Mouse (Mus musculus): ENCODE data around the gene Ush2a. TPM values are rescaled to one million over a fixed set of nuclear protein-coding genes. Genes with fewer than 3 reads are reported as not detected.

Gene Ush2a
- polyA plus RNA-seq, 1 experiment from 2014 or later, result not detected

GRCm38 (mm10) chr1:188387321-188387720 is 125.5 kb downstream of the Ush2a start:
- Histone ChIP-seq H3K9me3 (ENCODE audit: low read depth, low read length) (no peaks in the 10 kb centered on the region), H3K4me1 (ENCODE audit: insufficient read depth) (no peaks in the 10 kb centered on the region), H3K27ac (ENCODE audit: low read depth) (no peak overlapping the region), H3K27me3 (ENCODE audit: insufficient read depth, low read length) (no peaks in the 10 kb centered on the region), H3K4me3 (ENCODE audit: low read depth, low read length) (no peak overlapping the region), H3K4me2 (no peak overlapping the region), H3K9ac (no peak overlapping the region), H3K36me3 (ENCODE audit: insufficient read depth) (no peaks in the 10 kb centered on the region)
- no peak for TF ChIP-seq CTCF (IDR thresholded peaks at IDR 0.05; ENCODE audit: low read depth)
- ATAC-seq (ENCODE audit: insufficient read depth) (no peak), DNase-seq (no peak)
- WGBS, result 83% methylated on average over 3 of the region's 3 CpGs

- Histone ChIP-seq H3K4me3 (ENCODE audit: low read depth, low read length) (no peak overlapping the region), H3K36me3 (ENCODE audit: insufficient read depth) (no peaks in the 10 kb centered on the region), H3K4me1 (ENCODE audit: insufficient read depth) (no peaks in the 10 kb centered on the region), H3K9ac (no peak overlapping the region), H3K4me2 (no peak overlapping the region), H3K9me3 (ENCODE audit: low read depth, low read length) (no peaks in the 10 kb centered on the region), H3K27ac (ENCODE audit: low read depth) (no peak overlapping the region), H3K27me3 (ENCODE audit: insufficient read depth, low read length) (no peaks in the 10 kb centered on the region)
- DNase-seq (peak; percentile 6), ATAC-seq (ENCODE audit: insufficient read depth) (no peak)
- WGBS, result 22% methylated on average over 2 of the region's 2 CpGs
- no peak for TF ChIP-seq CTCF (IDR thresholded peaks at IDR 0.05; ENCODE audit: low read depth)
Observed at GRCm38 (mm10) chr1:188387820-188388471, 126.1 kb downstream of the Ush2a start.

- no peak overlapping the region for H3K27ac ChIP-seq (ENCODE audit: low read depth)
- WGBS, result 43% methylated on average over 6 of the region's 6 CpGs
- H3K4me1 ChIP-seq (ENCODE audit: insufficient read depth), result no peaks in the 10 kb centered on the region
- no peak overlapping the region for H3K9ac ChIP-seq
- H3K36me3 ChIP-seq (ENCODE audit: insufficient read depth), result no peaks in the 10 kb centered on the region
- H3K27me3 ChIP-seq (ENCODE audit: insufficient read depth, low read length), result no peaks in the 10 kb centered on the region
- no peak overlapping the region for H3K4me3 ChIP-seq (ENCODE audit: low read depth, low read length)
- H3K4me2 ChIP-seq, result no peak overlapping the region
- ATAC-seq (ENCODE audit: insufficient read depth), result no peak
- DNase-seq, result no peak
- TF ChIP-seq CTCF (IDR thresholded peaks at IDR 0.05; ENCODE audit: low read depth), result no peak
- H3K9me3 ChIP-seq (ENCODE audit: low read depth, low read length), result no peaks in the 10 kb centered on the region
Observed at GRCm38 (mm10) chr1:188390080-188390479, 128.3 kb downstream of the Ush2a start.

GRCm38 (mm10) chr1:188407176-188407575 is 145.4 kb downstream of the Ush2a start:
- no peaks in the 10 kb centered on the region for H3K9me3 ChIP-seq (ENCODE audit: low read depth, low read length)
- no peak overlapping the region for H3K9ac ChIP-seq
- DNase-seq (no peak), ATAC-seq (ENCODE audit: insufficient read depth) (no peak)
- WGBS, result 82% methylated on average over 4 of the region's 4 CpGs
- H3K4me1 ChIP-seq (ENCODE audit: insufficient read depth), result no peaks in the 10 kb centered on the region
- H3K27ac ChIP-seq (ENCODE audit: low read depth), result no peak overlapping the region
- H3K36me3 ChIP-seq (ENCODE audit: insufficient read depth), result no peaks in the 10 kb centered on the region
- no peak overlapping the region for H3K4me3 ChIP-seq (ENCODE audit: low read depth, low read length)
- TF ChIP-seq CTCF (IDR thresholded peaks at IDR 0.05; ENCODE audit: low read depth), result no peak
- no peak overlapping the region for H3K4me2 ChIP-seq
- H3K27me3 ChIP-seq (ENCODE audit: insufficient read depth, low read length), result no peaks in the 10 kb centered on the region

- no peak overlapping the region for H3K27ac ChIP-seq (ENCODE audit: low read depth)
- no peak for ATAC-seq (ENCODE audit: insufficient read depth)
Observed at GRCm38 (mm10) chr1:188407613-188408386, 146.0 kb downstream of the Ush2a start.

GRCm38 (mm10) chr1:188410547-188410946 is 148.7 kb downstream of the Ush2a start:
- ATAC-seq (ENCODE audit: insufficient read depth), result no peak

More at GRCm38 (mm10) chr1:188407613-188408386, 146.0 kb downstream of the Ush2a start:
- WGBS, result 55% methylated on average over 8 of the region's 8 CpGs
- no peak overlapping the region for H3K4me3 ChIP-seq (ENCODE audit: low read depth, low read length)
- no peak overlapping the region for H3K4me2 ChIP-seq
- no peaks in the 10 kb centered on the region for H3K4me1 ChIP-seq (ENCODE audit: insufficient read depth)
- no peak for DNase-seq
- no peaks in the 10 kb centered on the region for H3K9me3 ChIP-seq (ENCODE audit: low read depth, low read length)
- H3K9ac ChIP-seq, result no peak overlapping the region
- H3K36me3 ChIP-seq (ENCODE audit: insufficient read depth), result no peaks in the 10 kb centered on the region
- no peaks in the 10 kb centered on the region for H3K27me3 ChIP-seq (ENCODE audit: insufficient read depth, low read length)
- TF ChIP-seq CTCF (IDR thresholded peaks at IDR 0.05; ENCODE audit: low read depth), result no peak

GRCm38 (mm10) chr1:188420543-188420942 is 158.7 kb downstream of the Ush2a start:
- Histone ChIP-seq H3K4me3 (ENCODE audit: low read depth, low read length) (no peak overlapping the region), H3K4me2 (no peak overlapping the region), H3K9me3 (ENCODE audit: low read depth, low read length) (no peaks in the 10 kb centered on the region), H3K27ac (ENCODE audit: low read depth) (no peak overlapping the region), H3K4me1 (ENCODE audit: insufficient read depth) (no peaks in the 10 kb centered on the region), H3K27me3 (ENCODE audit: insufficient read depth, low read length) (no peaks in the 10 kb centered on the region), H3K36me3 (ENCODE audit: insufficient read depth) (no peaks in the 10 kb centered on the region), H3K9ac (no peak overlapping the region)
- TF ChIP-seq CTCF (IDR thresholded peaks at IDR 0.05; ENCODE audit: low read depth), result no peak
- WGBS, result 77% methylated on average over 2 of the region's 2 CpGs
- ATAC-seq (ENCODE audit: insufficient read depth) (no peak), DNase-seq (no peak)

More at GRCm38 (mm10) chr1:188410547-188410946, 148.7 kb downstream of the Ush2a start:
- no peak overlapping the region for H3K4me3 ChIP-seq (ENCODE audit: low read depth, low read length)
- H3K9ac ChIP-seq, result no peak overlapping the region
- TF ChIP-seq CTCF (IDR thresholded peaks at IDR 0.05; ENCODE audit: low read depth), result no peak
- no peaks in the 10 kb centered on the region for H3K36me3 ChIP-seq (ENCODE audit: insufficient read depth)
- 79% methylated on average over 3 of the region's 3 CpGs for WGBS
- DNase-seq, result no peak
- H3K9me3 ChIP-seq (ENCODE audit: low read depth, low read length), result no peaks in the 10 kb centered on the region
- H3K4me1 ChIP-seq (ENCODE audit: insufficient read depth), result no peaks in the 10 kb centered on the region
- H3K27ac ChIP-seq (ENCODE audit: low read depth), result no peak overlapping the region
- H3K4me2 ChIP-seq, result no peak overlapping the region
- H3K27me3 ChIP-seq (ENCODE audit: insufficient read depth, low read length), result no peaks in the 10 kb centered on the region

Data from lung, embryonic 14.5 days (tissue).